Comparison of ENCODE assay signal across 9 mouse cellular contexts in the genomic region with DNA sequence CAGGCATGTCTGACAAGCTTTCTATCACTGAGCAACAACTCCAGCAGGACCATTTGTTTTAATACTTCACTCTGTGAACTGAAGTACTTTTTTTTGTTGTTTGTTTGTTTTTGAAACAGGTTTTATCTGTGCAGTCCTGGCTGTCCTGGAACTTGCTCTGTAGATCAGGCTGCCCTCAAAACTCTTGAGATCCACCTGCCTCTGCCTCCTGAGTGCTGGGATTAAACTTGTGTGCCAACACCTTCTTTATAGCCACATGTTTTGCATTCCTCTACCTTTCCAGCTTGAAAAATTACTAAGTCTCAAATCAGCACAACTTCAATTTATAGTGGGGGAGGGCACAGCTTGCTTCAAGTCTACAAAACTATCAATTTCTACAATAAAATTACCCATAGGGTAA. TPM values are rescaled to one million over a fixed set of nuclear protein-coding genes. Genes with fewer than 3 reads are reported as not detected.
DNase-seq lines count a peak whose midpoint lies in the region; ATAC-seq and TF ChIP-seq lines count a peak whose summit lies in the region.
"Had no signal": no experiment of that assay in that cellular context is flagged by ENCODE, and none has a peak within 500 bp of the region (broad histone marks: within the 10 kb centered on the region; RNA-seq: fewer than 3 reads in every experiment).

No protein-coding gene starts in this region.

- DNase-seq in kidney, postnatal 4 days = no peak
- no peak for DNase-seq in gastrocnemius, adult 8-10 months (ENCODE audit: low spot score in 2 of 2)
- no peak for DNase-seq in adrenal gland, postnatal 25 days
- DNase-seq: cerebellum, postnatal 14 days had no signal

- no peak overlapping the region for H3K27ac ChIP-seq in kidney, embryonic 16.5 days (ENCODE audit: low read length)
- no peak overlapping the region for H3K27ac ChIP-seq in embryonic facial prominence, embryonic 13.5 days
- no peak overlapping the region for H3K27ac ChIP-seq in intestine, embryonic 16.5 days (ENCODE audit: low read length)

- ATAC-seq in kidney, embryonic 16.5 days (ENCODE audit: low FRiP score, low TSS enrichment) = no peak
- ATAC-seq in embryonic facial prominence, embryonic 13.5 days (ENCODE audit: insufficient number of reproducible peaks, insufficient read depth, low FRiP score, low TSS enrichment, low read depth) = no peak
- ATAC-seq in intestine, embryonic 16.5 days = no peak
- ATAC-seq in CD4-positive, CD25-positive, alpha-beta regulatory T cell, adult 4 months = no peak

- H3K4me1 ChIP-seq in kidney, embryonic 16.5 days (ENCODE audit: insufficient read depth, low read length) = peaks cover 41% of the 10 kb centered on the region
- H3K4me1 ChIP-seq in embryonic facial prominence, embryonic 13.5 days = peaks cover 36% of the 10 kb centered on the region
- H3K4me1 ChIP-seq in intestine, embryonic 16.5 days (ENCODE audit: control insufficient read depth, insufficient read depth, low read length) = peaks cover 25% of the 10 kb centered on the region

- no peak overlapping the region for H3K9ac ChIP-seq in kidney, embryonic 16.5 days (replicated peaks; ENCODE audit: low read length)
- H3K9ac ChIP-seq in embryonic facial prominence, embryonic 13.5 days = no peak overlapping the region
- H3K9ac ChIP-seq in intestine, embryonic 16.5 days (ENCODE audit: low read depth, low read length) = no peak overlapping the region

- H3ac ChIP-seq in myocyte (ENCODE audit: control insufficient read depth, insufficient read length) = no peak overlapping the region

- peaks cover 61% of the 10 kb centered on the region for H3K79me2 ChIP-seq in myocyte (ENCODE audit: control insufficient read depth, insufficient read depth)

- H3K27me3 ChIP-seq in kidney, embryonic 16.5 days (ENCODE audit: insufficient read depth, low read length) = no peaks in the 10 kb centered on the region
- H3K27me3 ChIP-seq in embryonic facial prominence, embryonic 13.5 days = no peaks in the 10 kb centered on the region
- H3K27me3 ChIP-seq in intestine, embryonic 16.5 days (replicated peaks; ENCODE audit: control insufficient read depth, insufficient read depth, low read length) = no peaks in the 10 kb centered on the region
- no peaks in the 10 kb centered on the region for H3K27me3 ChIP-seq in myocyte (ENCODE audit: control insufficient read depth, insufficient read depth, insufficient read length)

- no peaks in the 10 kb centered on the region for H3K36me3 ChIP-seq in kidney, embryonic 16.5 days (ENCODE audit: insufficient read depth, low read length)
- no peaks in the 10 kb centered on the region for H3K36me3 ChIP-seq in embryonic facial prominence, embryonic 13.5 days
- H3K36me3 ChIP-seq in intestine, embryonic 16.5 days (ENCODE audit: control insufficient read depth, insufficient read depth, low read length) = no peaks in the 10 kb centered on the region
- no peaks in the 10 kb centered on the region for H3K36me3 ChIP-seq in myocyte (ENCODE audit: control insufficient read depth, insufficient read depth)

- H3K9me3 ChIP-seq in kidney, embryonic 16.5 days (ENCODE audit: low read length) = no peaks in the 10 kb centered on the region
- no peaks in the 10 kb centered on the region for H3K9me3 ChIP-seq in embryonic facial prominence, embryonic 13.5 days
- H3K9me3 ChIP-seq in intestine, embryonic 16.5 days (ENCODE audit: control insufficient read depth, low read length) = no peaks in the 10 kb centered on the region

- no peak for TF ChIP-seq POLR2A in myocyte (IDR thresholded peaks at IDR 0.05; ENCODE audit: insufficient read length, low read depth)

- H3K4me3 ChIP-seq in kidney, embryonic 16.5 days (ENCODE audit: low read length) = peak overlapping the region; percentile 89
- H3K4me3 ChIP-seq in embryonic facial prominence, embryonic 13.5 days = peak overlapping the region; percentile 83
- H3K4me3 ChIP-seq in intestine, embryonic 16.5 days (ENCODE audit: low read length) = peak overlapping the region; percentile 21
- peak overlapping the region; percentile 62 for H3K4me3 ChIP-seq in myocyte

- peak overlapping the region; percentile 75 for H3K4me2 ChIP-seq in kidney, embryonic 16.5 days (replicated peaks; ENCODE audit: low read depth, low read length)
- H3K4me2 ChIP-seq in embryonic facial prominence, embryonic 13.5 days = peak overlapping the region; percentile 66
- H3K4me2 ChIP-seq in intestine, embryonic 16.5 days (ENCODE audit: low read depth, low read length) = peak overlapping the region; percentile 62
- peak overlapping the region; percentile 83 for H3K4me2 ChIP-seq in myocyte (ENCODE audit: low read depth)

TF ChIP-seq in myocyte, 11 proteins besides CTCF, POLR2A, EP300 and RAD21:
- no peak for TF ChIP-seq MYOG (IDR thresholded peaks at IDR 0.05; ENCODE audit: control insufficient read depth in 1 of 3, insufficient read depth in 1 of 3, insufficient read length in 2 of 3, low read depth in 2 of 3)
- TF ChIP-seq TCF12 (IDR thresholded peaks at IDR 0.05; ENCODE audit: insufficient read depth, poor library complexity, severe bottlenecking) = no peak
- no peak for TF ChIP-seq SRF (IDR thresholded peaks at IDR 0.05; ENCODE audit: control insufficient read depth, insufficient read length, low read depth)
- TF ChIP-seq POLR2AphosphoS2 (IDR thresholded peaks at IDR 0.05; ENCODE audit: insufficient read length, low read depth) = no peak
- TF ChIP-seq MAX (IDR thresholded peaks at IDR 0.05; ENCODE audit: low read depth) = no peak
- no peak for TF ChIP-seq CEBPB (IDR thresholded peaks at IDR 0.05; ENCODE audit: insufficient read depth, poor library complexity, severe bottlenecking)
- no peak for TF ChIP-seq E2F4 (IDR thresholded peaks at IDR 0.05; ENCODE audit: insufficient read depth)
TF ChIP-seq in myocyte: peak in this region for 0.

RNA-seq across cellular contexts. Expression of gene A830005F24Rik, which starts 31.0 kb away (rescaled TPM):
- polyA plus RNA-seq in kidney, embryonic 16.5 days (2015; fragmentation: Nextera tagmentation; extraction: Ambion mirVana) = 0.76 and 1.8 TPM in 2 replicates
- polyA plus RNA-seq in embryonic facial prominence, embryonic 13.5 days (2015; fragmentation: Nextera tagmentation; extraction: Ambion mirVana) = 2.7 and 3.3 TPM in 2 replicates
- 0.57 and 0.60 TPM in 2 replicates for polyA plus RNA-seq in intestine, embryonic 16.5 days (2015; fragmentation: Nextera tagmentation; extraction: Ambion mirVana)
- 0.49 TPM for polyA plus RNA-seq in myocyte (2012; fragmentation: generic; extraction: Trizol)
- total RNA-seq in gastrocnemius, adult 8-10 months (2022) = under 1 TPM in 1 of 4 experiments, not detected in 3; 0.44 TPM
- 1 to 10 TPM; 3.5 to 4.5 TPM for polyA plus RNA-seq in CD4-positive, CD25-positive, alpha-beta regulatory T cell, adult 4 months (2017; shearing (Covaris generic))
- total RNA-seq in adrenal gland, postnatal 25 days (2021) = not detected in 2 replicates

RNA-seq across cellular contexts. Expression of gene Zfp169, which starts 31.1 kb away (rescaled TPM):
- polyA plus RNA-seq in kidney, embryonic 16.5 days (2015; fragmentation: Nextera tagmentation; extraction: Ambion mirVana) = 4.1 and 4.2 TPM in 2 replicates
- polyA plus RNA-seq in embryonic facial prominence, embryonic 13.5 days (2015; fragmentation: Nextera tagmentation; extraction: Ambion mirVana) = 5.3 and 6.0 TPM in 2 replicates
- 2.1 and 3.2 TPM in 2 replicates for polyA plus RNA-seq in intestine, embryonic 16.5 days (2015; fragmentation: Nextera tagmentation; extraction: Ambion mirVana)
- 1.6 TPM for polyA plus RNA-seq in myocyte (2012; fragmentation: generic; extraction: Trizol)
- 1 to 10 TPM; 3.0 to 3.9 (median 3.7) TPM for total RNA-seq in gastrocnemius, adult 8-10 months (2022)
- polyA plus RNA-seq in CD4-positive, CD25-positive, alpha-beta regulatory T cell, adult 4 months (2017; shearing (Covaris generic)) = 10 to 100 TPM; 14.7 to 18.3 TPM
- total RNA-seq in adrenal gland, postnatal 25 days (2021) = 9.4 and 12.2 TPM in 2 replicates

Comparison
In these comparisons a context has a peak if more than half of its experiments do, and no peak if none do; other contexts are left out.
1. H3K4me3 ChIP-seq: peak in every context shown above with its lines; median percentile 89 in kidney, embryonic 16.5 days; 83 in embryonic facial prominence, embryonic 13.5 days; 62 in myocyte; 21 in intestine, embryonic 16.5 days.